Comparison of ENCODE assay signal across 13 mouse cellular contexts in the genomic region with DNA sequence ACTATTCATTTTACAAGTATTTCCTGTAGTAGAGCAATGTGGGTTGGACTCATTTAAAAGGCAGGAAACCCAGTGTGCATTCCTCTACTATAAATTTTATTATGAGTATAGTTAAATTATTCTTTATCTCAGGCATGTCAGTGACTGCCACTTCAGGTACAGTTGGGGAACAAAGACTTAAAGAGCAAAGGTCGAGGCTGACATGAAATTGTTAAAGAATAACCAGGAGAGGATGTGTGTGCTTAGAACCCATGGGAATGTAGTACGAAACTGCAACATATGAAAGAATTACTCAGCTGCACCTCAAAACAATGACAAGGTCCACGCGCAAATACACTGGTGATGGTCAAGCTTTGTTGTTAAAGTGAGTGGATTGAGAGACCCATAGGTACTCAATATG.
"Had no signal": no experiment of that assay in that cellular context is flagged by ENCODE, and none has a peak within 500 bp of the region (broad histone marks: within the 10 kb centered on the region; RNA-seq: fewer than 3 reads in every experiment).

No protein-coding gene starts in this region.

- H3K4me2 ChIP-seq: lung, embryonic 14.5 days; midbrain, embryonic 12.5 days; midbrain, embryonic 15.5 days; neural tube, embryonic 12.5 days had no signal

- ATAC-seq: midbrain, embryonic 15.5 days had no signal

- H3K4me1 ChIP-seq: midbrain, embryonic 10.5 days; midbrain, embryonic 12.5 days; midbrain, embryonic 15.5 days; neural tube, embryonic 12.5 days had no signal

- H3K27me3 ChIP-seq: midbrain, embryonic 12.5 days; midbrain, embryonic 15.5 days; neural tube, embryonic 12.5 days had no signal

- H3K4me3 ChIP-seq: midbrain, embryonic 10.5 days; midbrain, embryonic 12.5 days; midbrain, embryonic 15.5 days; neural tube, embryonic 12.5 days had no signal

- H3K9ac ChIP-seq: lung, embryonic 14.5 days; midbrain, embryonic 12.5 days; midbrain, embryonic 15.5 days; neural tube, embryonic 12.5 days had no signal

- DNase-seq: lung, adult 18-20 months; lung, embryonic 14.5 days; lung, postnatal 10 days; lung, postnatal 4 days; right cerebral cortex, postnatal 14 days; spleen, adult 18-20 months; thymus, adult 18-20 months; thymus, postnatal 14 days; thymus, postnatal 36 days had no signal

- H3K27ac ChIP-seq: midbrain, embryonic 10.5 days; midbrain, embryonic 12.5 days; midbrain, embryonic 15.5 days; neural tube, embryonic 12.5 days had no signal

- H3K9me3 ChIP-seq: midbrain, embryonic 10.5 days; midbrain, embryonic 12.5 days; midbrain, embryonic 15.5 days; neural tube, embryonic 12.5 days had no signal

- H3K36me3 ChIP-seq: midbrain, embryonic 10.5 days; midbrain, embryonic 12.5 days; midbrain, embryonic 15.5 days; neural tube, embryonic 12.5 days had no signal
